26 mouse cellular contexts compared by ENCODE assay signal in genomic region chr2:67993421-67993820, GRCm38 (mm10).
"Had no signal": no experiment of that assay in that cellular context is flagged by ENCODE, and none has a peak within 500 bp of the region (broad histone marks: within the 10 kb centered on the region; RNA-seq: fewer than 3 reads in every experiment).

No protein-coding gene starts in this region.

- H3K36me3 ChIP-seq: heart, embryonic 10.5 days; heart, embryonic 12.5 days; heart, embryonic 13.5 days; heart, embryonic 15.5 days; hindbrain, embryonic 10.5 days; hindbrain, embryonic 12.5 days; hindbrain, embryonic 13.5 days; hindbrain, embryonic 15.5 days; intestine, embryonic 15.5 days; kidney, embryonic 15.5 days had no signal

- H3K9ac ChIP-seq: heart, embryonic 12.5 days; heart, embryonic 13.5 days; heart, embryonic 15.5 days; hindbrain, embryonic 12.5 days; hindbrain, embryonic 13.5 days; hindbrain, embryonic 14.5 days; hindbrain, embryonic 15.5 days; intestine, embryonic 15.5 days; kidney, embryonic 15.5 days had no signal

- H3K27ac ChIP-seq: heart, adult 2 months; heart, embryonic 10.5 days; heart, embryonic 13.5 days; heart, embryonic 15.5 days; hindbrain, embryonic 10.5 days; hindbrain, embryonic 12.5 days; hindbrain, embryonic 13.5 days; hindbrain, embryonic 14.5 days; hindbrain, embryonic 15.5 days; hindbrain, postnatal 0 days; intestine, embryonic 15.5 days; kidney, embryonic 15.5 days; kidney, postnatal 0 days; layer of hippocampus, adult 2 months; left cerebral cortex, adult 2 months had no signal

- H3K4me3 ChIP-seq: heart, adult 2 months; heart, embryonic 10.5 days; heart, embryonic 12.5 days; heart, embryonic 13.5 days; heart, embryonic 15.5 days; hindbrain, embryonic 10.5 days; hindbrain, embryonic 12.5 days; hindbrain, embryonic 13.5 days; hindbrain, embryonic 15.5 days; intestine, embryonic 15.5 days; kidney, embryonic 15.5 days; layer of hippocampus, adult 2 months; left cerebral cortex, adult 2 months had no signal

- DNase-seq: heart, adult 2 months; heart, postnatal 10 days; heart, postnatal 14 days; heart, postnatal 36 days; heart, postnatal 4 days; kidney, adult 11 months; kidney, adult 18-20 months; kidney, postnatal 14 days; kidney, postnatal 4 days; layer of hippocampus, adult 9-11 months; layer of hippocampus, postnatal 36 days had no signal

- H3K4me1 ChIP-seq: heart, embryonic 10.5 days; heart, embryonic 12.5 days; heart, embryonic 13.5 days; heart, embryonic 15.5 days; hindbrain, embryonic 10.5 days; hindbrain, embryonic 12.5 days; hindbrain, embryonic 13.5 days; hindbrain, embryonic 15.5 days; intestine, embryonic 15.5 days; kidney, embryonic 15.5 days had no signal

- H3K27me3 ChIP-seq: heart, embryonic 12.5 days; heart, embryonic 13.5 days; heart, embryonic 15.5 days; hindbrain, embryonic 12.5 days; hindbrain, embryonic 13.5 days; hindbrain, embryonic 15.5 days; intestine, embryonic 15.5 days; kidney, embryonic 15.5 days had no signal
